Mouse (Mus musculus): Measurements from ENCODE around the gene Serpina1b. TPM values are rescaled to one million over a fixed set of nuclear protein-coding genes. Genes with fewer than 3 reads are reported as not detected.
"Not testable (repeated sequence)": the region's sequence is repeated elsewhere in the genome, so short reads cannot be mapped to it uniquely, and the experiment has no call there.

Serpina1b gene
- not detected for total RNA-seq (2022)

DNA sequence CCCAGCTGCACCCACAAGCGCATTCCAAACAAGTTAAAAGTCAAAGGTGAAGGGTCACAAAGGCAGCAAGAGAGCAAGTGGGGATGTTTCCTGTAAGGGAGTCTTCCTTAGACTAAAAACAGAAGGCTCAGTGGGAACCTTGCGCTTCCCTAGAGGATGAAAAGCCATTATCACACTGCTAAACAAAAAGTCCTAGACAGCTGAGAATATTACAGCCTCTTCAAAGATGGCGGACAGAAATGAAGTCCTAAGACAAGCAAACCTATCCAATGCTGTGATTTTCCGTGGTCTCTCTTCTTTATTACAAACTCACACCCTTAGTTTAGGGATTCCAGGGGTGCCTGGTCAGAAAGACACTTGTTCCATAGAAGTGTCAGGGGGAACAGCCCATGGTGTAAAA, at the start of gene Serpina1b:
Gene Serpina1b, minus strand, starts transcription at position 101 of the 400 bp plus-strand sequence.
- not testable (repeated sequence) for DNase-seq (ENCODE audit: low spot score in 2 of 2)

DNA sequence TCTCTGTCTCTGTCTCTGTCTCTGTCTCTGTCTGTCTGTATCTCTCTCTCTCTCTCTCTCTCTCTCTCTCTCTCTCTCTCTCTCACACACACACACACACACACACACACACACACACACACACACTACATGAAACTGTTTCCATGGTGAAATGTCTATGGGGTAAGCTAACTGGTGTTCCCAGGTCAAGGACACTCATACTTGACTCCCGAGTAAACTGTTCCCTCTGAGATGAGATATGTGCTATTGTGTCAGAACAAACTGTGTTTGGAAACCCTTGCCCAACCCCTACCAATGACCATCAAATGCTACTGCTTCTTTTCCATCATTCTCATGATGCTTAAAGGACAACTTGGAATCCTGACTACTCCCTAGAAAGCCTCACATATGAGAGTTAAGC, 36.7 kb upstream of the Serpina1b start:
- DNase-seq (ENCODE audit: low spot score in 2 of 2): not testable (repeated sequence)

GRCm38 (mm10) chr12:103863101-103863974, 33.2 kb upstream of the Serpina1b start, which contains the start of gene Serpina1a:
Serpina1a (minus strand) TSS chr12:103863562.
- not testable (repeated sequence) for DNase-seq (ENCODE audit: low spot score in 2 of 2)

GRCm38 (mm10) chr12:103860976-103861375, 30.8 kb upstream of the Serpina1b start:
- no peak for DNase-seq (ENCODE audit: low spot score in 2 of 2)

GRCm38 (mm10) chr12:103860571-103860970, 30.4 kb upstream of the Serpina1b start:
- not testable (repeated sequence) for DNase-seq (ENCODE audit: low spot score in 2 of 2)

- not testable (repeated sequence) for DNase-seq (ENCODE audit: low spot score in 2 of 2)
Measured at GRCm38 (mm10) chr12:103859584-103859983, 29.4 kb upstream of the Serpina1b start.

GRCm38 (mm10) chr12:103853032-103853431, 22.9 kb upstream of the Serpina1b start:
- not testable (repeated sequence) for DNase-seq (ENCODE audit: low spot score in 2 of 2)

GRCm38 (mm10) chr12:103827661-103828372, 2.4 kb downstream of the Serpina1b start:
- DNase-seq (ENCODE audit: low spot score in 2 of 2): not testable (repeated sequence)

DNA sequence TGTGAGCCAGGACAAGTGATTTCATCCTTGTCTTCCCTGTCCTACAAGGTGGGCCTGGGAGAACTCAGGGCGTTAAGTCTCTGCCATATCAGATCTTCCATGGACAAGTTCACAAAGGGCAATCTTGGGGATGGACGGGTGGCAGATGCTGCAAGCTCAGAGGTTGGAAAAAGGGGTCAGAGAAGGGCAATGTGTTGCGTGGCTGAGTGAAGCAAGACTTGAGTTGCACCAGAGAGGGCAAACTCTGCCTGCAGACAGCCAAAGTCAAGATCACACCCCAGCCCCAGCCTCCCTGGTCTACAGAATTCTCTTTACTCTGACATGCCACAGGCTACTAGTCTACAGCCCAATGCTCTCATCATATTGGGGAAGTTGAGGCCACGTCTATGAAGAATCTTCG, 6.3 kb downstream of the Serpina1b start:
- not testable (repeated sequence) for DNase-seq (ENCODE audit: low spot score in 2 of 2)

DNA sequence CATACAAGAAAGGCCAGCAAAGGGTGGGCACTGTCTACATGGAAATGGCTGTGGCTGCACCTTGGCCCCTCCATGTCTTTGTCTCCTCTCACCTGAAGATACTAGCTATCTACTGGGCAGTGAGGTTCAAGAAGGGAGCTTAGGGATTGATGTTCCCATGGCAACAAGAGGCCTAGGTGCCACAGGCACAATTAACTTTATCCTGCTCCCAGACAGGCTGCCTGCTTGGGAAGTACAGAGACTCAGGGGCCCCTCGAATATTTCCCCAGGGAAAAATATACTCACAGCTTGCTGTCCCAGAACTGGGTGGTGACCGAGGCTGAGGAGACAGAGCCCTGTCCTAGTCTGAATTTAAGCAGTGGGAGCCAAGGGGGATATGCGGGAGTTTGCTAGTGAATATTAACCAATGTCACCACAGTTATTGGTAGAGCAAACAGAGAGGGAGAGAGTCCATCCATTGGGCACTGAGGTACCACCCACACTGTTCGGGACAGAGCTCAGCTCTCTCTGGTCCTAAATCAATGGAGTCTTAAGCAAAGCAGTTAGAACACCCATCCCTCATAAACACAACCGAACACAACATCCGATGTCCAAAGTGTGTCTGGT, 56.8 kb downstream of the Serpina1b start, which contains the start of gene Serpina1d:
Gene Serpina1d, minus strand, starts transcription at position 347 of the 606 bp plus-strand sequence.
- not testable (repeated sequence) for DNase-seq (ENCODE audit: low spot score in 2 of 2)

DNA sequence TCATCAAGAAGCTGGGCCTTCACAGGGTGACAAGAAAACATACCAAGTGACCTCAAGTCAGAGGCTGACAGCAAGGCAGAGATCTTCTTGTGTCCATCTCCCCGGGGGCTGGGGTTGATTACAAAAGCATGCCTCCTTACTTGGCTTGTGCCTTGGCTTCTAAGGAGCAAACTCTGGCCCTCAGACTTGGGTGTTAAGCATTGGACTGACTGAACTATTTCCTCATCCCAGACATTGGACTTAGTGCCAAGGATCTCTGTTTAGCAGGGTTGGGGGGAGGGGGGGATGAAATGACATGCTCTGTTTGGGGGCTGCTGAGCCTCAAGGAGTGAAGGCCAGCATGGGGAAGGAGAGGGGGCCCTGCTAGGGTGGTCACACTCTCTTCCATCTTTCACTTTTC, 59.6 kb downstream of the Serpina1b start:
- DNase-seq (ENCODE audit: low spot score in 2 of 2): not testable (repeated sequence)

DNA sequence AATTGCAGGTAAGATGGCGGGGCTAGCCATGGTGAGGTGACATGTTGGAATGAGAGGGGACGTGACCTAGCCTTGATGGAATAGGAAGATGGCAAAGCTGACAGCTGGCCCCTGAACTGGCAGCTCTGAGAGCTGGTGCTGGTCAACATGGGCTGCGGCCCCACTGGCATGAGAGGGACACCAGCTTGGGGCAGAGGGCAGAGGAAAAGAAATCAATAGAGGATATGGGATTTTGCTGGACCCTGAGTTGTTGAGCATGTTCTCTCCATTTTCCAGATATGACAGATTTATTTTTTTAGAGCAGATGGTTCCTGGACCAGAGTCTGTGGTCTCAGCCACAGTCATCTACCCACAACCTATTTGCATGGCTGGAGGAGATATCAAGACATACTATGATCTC, 67.1 kb downstream of the Serpina1b start:
- DNase-seq (ENCODE audit: low spot score in 2 of 2): not testable (repeated sequence)

DNA sequence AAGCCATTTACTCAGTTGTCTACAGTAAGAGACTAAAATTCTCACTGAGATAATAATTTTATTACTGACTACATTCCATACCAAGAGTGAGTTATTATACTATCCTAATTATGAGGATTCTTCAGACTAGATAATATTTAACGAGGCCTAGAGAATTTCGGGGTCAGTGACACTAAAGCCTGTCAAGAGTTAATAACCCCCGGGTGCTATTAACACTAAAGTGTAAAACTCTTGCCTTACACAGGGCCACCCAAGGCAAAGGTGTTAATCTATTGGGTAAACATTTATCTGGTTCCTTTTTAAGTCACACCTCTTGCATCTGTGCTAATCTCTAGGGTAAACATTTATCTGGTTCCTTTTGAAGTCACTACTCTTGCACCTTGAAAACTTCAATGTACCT, 69.9 kb downstream of the Serpina1b start:
- DNase-seq (ENCODE audit: low spot score in 2 of 2): not testable (repeated sequence)

DNA sequence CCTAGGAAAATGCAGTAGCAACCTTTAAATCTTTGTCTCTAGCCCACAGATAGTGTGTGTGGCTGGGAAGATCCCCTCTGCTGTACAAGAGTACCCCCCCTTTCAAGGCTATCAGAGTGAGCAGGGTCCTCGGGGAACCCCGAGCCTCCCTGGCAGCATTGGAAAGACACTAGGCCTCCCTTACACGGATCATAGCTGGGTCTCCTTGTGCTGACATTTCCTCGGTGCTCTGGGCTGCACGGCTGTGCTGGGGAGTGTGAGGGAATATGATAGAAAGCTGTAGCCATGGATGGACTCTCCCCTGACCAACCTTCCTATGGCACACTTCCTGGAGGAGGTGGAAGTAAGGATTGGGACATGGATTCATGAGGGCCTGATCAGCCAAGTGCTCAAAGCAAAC, 84.2 kb downstream of the Serpina1b start:
- not testable (repeated sequence) for DNase-seq (ENCODE audit: low spot score in 2 of 2)

DNA sequence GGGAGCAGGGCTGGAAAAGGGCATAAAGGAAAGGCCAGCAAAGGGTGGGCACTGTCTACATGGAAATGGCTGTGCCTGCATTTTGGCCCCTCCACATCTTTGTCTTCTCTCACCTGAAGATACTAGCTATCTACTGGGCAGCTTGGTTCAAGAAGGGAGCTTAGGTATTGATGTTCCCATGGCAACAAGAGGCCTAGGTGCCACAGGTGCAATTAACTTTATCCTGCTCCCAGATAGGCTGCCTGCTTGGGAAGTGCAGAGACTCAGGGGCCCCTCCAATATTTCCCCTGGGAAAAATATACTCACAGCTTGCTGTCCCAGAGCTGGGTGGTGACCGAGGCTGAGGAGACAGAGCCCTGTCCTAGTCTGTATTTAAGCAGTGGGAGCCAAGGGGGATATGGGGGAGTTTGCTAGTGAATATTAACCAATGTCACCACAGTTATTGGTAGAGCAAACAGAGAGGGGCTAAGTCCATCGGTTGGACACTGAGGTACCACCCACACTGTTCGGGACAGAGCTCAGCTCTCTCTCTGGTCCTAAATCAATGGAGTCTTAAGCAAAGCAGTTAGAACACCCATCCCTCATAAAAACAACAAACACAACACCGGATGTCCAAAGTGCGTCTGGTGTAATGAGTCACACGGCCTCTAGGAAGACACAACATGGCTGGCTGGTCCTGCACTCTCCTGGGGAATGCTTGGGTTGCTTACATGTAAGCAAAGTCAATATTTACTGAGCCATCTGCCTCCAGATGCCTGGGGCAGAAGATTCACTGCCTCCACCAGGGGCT, 92.2 kb downstream of the Serpina1b start:
- DNase-seq (ENCODE audit: low spot score in 2 of 2): not testable (repeated sequence)

DNA sequence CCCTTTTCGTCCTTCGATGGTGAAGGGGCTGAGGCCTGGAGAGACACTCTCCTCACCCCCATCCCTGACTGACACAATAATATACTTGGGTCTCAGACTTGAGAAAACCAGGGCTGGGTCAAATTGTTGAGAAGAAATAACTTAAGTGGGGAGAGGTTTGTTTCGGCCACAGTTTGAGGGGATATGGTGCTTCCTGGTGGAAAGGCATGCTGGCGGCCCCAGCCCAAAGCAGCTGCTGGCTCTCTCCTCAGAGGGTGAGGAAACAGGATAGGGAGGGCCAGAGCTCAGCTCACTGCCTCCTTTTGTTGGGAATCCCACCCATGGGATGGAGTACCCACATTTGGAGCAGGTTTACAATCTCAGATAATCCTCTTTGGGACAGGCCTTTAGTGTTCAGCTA, 94.6 kb downstream of the Serpina1b start:
- not testable (repeated sequence) for DNase-seq (ENCODE audit: low spot score in 2 of 2)

- not testable (repeated sequence) for DNase-seq (ENCODE audit: low spot score in 2 of 2)
Measured at GRCm38 (mm10) chr12:103735101-103735500, 95.1 kb downstream of the Serpina1b start.

GRCm38 (mm10) chr12:103711537-103711936, 118.6 kb downstream of the Serpina1b start:
- no peak for DNase-seq (ENCODE audit: low spot score in 2 of 2)

DNA sequence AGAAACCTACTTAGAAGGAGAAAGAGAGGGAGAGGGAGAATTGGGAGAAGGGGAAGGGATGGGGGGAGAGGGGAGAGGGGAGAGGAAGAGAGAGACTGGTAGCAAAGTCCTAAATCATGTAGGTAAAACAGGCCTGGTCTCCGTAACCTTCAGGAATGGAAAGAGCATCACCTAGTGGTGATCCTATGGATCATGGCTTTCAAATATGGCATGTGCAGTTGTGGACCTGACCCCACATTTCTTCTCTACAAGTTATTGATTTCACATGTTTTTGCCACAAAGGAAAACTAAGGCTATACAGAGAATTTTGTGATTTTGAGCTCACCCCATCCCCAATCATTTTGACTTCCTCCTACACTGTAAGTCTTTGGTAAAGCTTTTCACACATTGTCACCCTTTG, 119.8 kb downstream of the Serpina1b start:
- no peak for DNase-seq (ENCODE audit: low spot score in 2 of 2)

- DNase-seq (ENCODE audit: low spot score in 2 of 2): no peak
Measured at GRCm38 (mm10) chr12:103706113-103706512, 124.1 kb downstream of the Serpina1b start.

DNA sequence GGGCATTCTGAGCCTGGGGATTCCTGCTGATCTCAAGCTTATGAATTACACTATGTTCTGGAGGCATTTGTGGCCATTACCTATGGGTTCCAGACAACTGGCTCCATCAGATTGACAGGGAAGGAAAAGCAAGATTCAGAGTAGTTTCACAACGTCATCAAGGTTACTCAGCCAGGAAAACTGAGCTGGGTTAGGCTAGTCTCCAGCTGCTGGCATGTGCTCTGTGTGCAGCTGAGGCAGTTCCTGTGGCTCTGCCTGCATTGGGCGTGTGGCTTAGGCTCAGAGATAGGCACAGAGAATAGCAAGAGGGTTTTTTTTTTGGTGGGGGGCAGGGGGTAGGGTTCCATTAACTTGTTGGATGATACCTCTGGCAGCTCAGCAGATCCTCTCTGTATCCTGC, 124.6 kb downstream of the Serpina1b start:
- DNase-seq (ENCODE audit: low spot score in 2 of 2): no peak

All from layer of hippocampus, adult 8-10 months (tissue).